Mouse (Mus musculus) kidney, adult 2 months (tissue): ENCODE data around the gene Klrd1.

Experiments
- CTCF ChIP-seq: fragments of 200-500 bp; conservative IDR thresholded peaks from 2 replicates; pipeline ENCODE4 v1.5.1; 2011; ENCODE audit warnings: low read depth, mild to moderate bottlenecking, control low read depth, low read length, moderate library complexity, mixed read lengths; ENCODE audit not compliant: insufficient read depth, insufficient read length
- POLR2A ChIP-seq: fragments of 200-500 bp; IDR thresholded peaks from one replicate; pipeline ENCODE4 v1.6.1; 2011; ENCODE audit warnings: low read depth, low read length, control low read depth

DNA sequence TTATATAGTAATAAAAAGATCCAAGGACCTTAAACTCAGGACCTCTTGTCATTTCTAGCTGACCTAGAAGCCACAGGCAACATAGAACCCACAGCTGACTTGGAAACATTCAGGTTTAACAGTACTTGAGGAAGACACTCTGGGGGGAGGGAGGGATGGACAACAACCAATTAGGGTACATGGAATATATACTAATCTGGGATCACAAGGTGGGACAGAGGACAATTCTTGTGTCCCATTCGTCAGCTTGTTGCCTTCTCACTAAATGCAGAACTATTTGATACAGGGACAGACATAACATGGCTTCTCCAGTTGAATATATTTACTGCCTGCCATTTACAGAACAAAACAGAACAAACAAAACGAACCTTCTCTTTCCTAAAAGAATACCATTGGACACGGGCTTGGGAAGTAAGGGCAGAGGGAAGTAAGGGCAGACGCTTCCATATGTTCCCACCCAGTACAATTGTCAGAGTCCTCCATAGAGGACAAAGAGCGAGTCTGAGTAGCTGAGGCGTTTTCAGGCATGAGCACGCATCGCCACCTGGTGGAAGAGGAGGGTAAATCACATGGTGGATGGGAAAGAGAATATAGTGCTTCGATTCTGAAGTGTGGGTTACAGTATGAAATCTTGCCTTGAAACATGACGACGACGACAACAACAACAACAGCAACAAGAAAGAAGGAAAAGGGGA lies 32.5 kb upstream of the Klrd1 start:
- TF ChIP-seq CTCF (peak; percentile 99), POLR2A (no peak)
